Mouse (Mus musculus) spleen, postnatal 10 days (tissue): ENCODE measurements around the gene Gm13691.
"Not testable (repeated sequence)": the region's sequence is repeated elsewhere in the genome, so short reads cannot be mapped to it uniquely, and the experiment has no call there.

Experiments used
- DNase-seq, 2 experiments: peaks; one replicate each; pipeline ENCODE4 v3.0.0; 2021 to 2022; ENCODE audit warnings: low spot score in 2 of 2

Gm13691 gene

DNA sequence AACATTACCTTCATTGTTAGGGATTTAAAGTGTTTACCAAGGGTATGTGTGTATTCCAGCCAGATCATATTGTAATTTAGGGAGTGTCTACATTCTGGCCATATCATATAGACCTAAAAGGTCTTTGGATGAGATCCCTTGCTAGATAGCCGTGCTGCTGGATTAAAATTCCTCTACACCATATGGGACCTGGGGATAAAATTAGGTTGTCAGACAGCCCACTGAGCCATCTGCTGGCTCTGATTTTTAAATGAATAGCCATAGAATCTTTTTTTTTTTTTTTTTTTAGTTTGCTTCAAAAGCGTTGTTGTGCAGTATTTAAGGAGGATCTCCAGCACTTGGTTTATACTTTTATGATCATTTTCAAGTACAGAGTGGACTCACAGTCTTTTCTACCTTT is 42.2 kb downstream of the Gm13691 start:
- no peak for DNase-seq

DNA sequence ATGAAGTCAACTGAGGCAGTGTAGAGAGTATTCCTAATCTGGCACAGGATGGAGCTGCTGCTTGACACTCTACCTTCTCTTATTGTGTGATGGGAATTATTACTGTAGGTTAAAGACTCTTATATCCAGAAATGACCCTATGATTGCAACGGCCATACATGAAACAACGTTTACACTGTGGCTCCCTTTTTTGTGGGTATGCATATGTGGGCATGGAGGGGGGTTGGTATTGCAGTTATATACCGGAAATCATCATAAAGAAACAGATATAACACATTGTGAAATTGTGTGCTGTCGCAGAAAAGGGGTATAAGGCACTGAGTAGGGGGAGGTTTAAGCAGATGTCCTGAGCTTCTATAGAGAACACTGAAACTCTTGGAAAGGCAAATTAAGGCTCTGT is 45.6 kb downstream of the Gm13691 start:
- DNase-seq, result no peak

DNA sequence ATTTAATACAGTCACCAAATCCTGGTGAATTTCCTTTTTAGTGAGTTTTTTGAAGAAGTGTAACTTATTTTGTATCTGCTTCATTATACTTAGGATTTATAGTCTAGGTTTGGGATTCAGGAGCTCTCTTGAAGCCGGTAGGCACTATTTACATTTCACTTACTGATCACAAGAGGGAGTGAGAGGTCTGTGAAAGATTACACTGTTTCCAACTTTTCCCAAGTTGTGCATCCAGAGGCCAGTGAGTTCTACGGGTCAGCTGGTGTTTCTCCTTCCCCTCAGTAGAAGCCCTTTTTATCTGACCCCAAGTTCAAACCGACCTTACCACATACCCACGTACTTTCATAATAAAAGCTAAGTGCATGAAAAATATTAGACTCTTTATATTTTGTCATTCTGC is 47.0 kb downstream of the Gm13691 start:
- no peak for DNase-seq

DNA sequence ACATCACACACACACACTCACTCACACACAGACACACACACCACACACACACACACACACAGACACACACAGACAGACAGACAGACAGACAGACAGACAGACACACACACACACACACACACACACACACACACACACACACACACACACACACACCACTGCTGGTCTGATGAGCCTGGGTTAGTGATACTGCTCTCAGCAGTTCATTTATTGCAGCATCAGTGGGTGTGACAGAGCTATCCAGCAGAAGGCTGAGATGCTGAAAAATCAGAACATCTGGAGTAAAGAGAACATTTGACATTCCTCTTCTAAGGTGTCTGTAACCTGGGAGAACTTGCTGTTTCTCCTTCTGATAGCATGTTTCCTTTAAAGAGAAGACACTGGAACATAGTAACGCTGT is 47.6 kb downstream of the Gm13691 start:
- DNase-seq, result not testable (repeated sequence)

DNA sequence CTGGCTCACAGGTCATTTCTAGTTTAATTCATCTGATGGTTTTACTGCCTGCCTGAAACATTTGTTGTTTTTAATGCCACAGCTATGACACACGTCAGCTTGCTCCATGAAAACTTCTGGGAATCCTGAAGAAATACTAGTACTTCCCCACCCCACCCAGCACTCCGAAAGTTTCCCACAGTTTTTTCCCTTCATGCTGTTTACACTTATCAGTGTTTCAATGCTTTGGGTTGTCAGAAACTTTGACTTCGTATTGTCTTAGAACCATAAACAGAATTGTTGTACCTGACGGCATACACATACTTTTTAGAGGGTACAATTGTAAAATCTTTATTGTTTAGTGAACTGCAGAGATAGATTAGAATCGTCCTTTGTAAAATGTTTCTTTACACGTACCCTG is 48.9 kb downstream of the Gm13691 start:
- DNase-seq, result no peak
